Mouse (Mus musculus) natural killer cell, adult 2 months (primary cell): ENCODE results near the gene Asf1b.

ENCODE experiments used
- DNase-seq, 2 experiments: peaks; one replicate each; pipeline ENCODE4 v3.0.0; 2022; ENCODE audit warnings: low spot score in 2 of 2

Asf1b gene

DNA sequence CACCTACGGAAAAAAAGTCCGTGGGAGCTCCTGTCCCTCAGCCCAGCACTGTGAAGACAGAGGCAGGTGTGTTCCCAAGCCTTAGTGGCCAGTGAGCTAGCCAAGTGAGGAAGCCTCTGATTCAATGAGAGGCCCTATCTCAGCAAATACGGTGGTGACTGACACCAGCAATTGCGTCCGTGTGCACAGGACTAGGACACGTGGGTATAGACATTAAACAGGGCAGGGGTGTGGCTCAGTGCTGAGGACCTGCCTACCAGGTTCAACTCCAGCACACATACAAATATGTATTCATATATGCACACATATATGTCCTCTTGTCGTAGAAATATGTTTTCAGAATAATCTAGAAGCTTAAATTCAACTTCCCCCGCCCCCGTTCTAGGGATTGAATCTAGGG lies 64.4 kb downstream of the Asf1b start:
- no peak for DNase-seq
